In genomic region chr4:151226496-151226895, GRCm38 (mm10) we compare ENCODE assay signal across 22 mouse cellular contexts.
A peak's percentile ranks its signal among the peaks of the same experiment; 100 is the strongest.
DNase-seq lines count a peak whose midpoint lies in the region; ATAC-seq lines count a peak whose summit lies in the region.
"Had no signal": no experiment of that assay in that cellular context is flagged by ENCODE, and none has a peak within 500 bp of the region (broad histone marks: within the 10 kb centered on the region; RNA-seq: fewer than 3 reads in every experiment).

No protein-coding gene starts in this region.

- H3K27ac ChIP-seq in hindbrain, embryonic 10.5 days, result no peak overlapping the region; the same call in 1 of the 2 replicates
- no peak overlapping the region for H3K27ac ChIP-seq in hindbrain, embryonic 11.5 days (ENCODE audit: low read depth, low read length)
- no peak overlapping the region for H3K27ac ChIP-seq in midbrain, embryonic 11.5 days (ENCODE audit: low read depth, low read length)
- H3K27ac ChIP-seq in midbrain, embryonic 16.5 days (ENCODE audit: low read length), result no peak overlapping the region
- no peak overlapping the region for H3K27ac ChIP-seq in midbrain, embryonic 13.5 days
- H3K27ac ChIP-seq: layer of hippocampus, adult 2 months; limb, embryonic 12.5 days; liver, embryonic 12.5 days; stomach, postnatal 0 days had no signal

- 27% methylated on average over 9 of the region's 9 CpGs for WGBS in hindbrain, embryonic 10.5 days
- 15% methylated on average over 9 of the region's 9 CpGs for WGBS in hindbrain, embryonic 11.5 days
- 31% methylated on average over 9 of the region's 9 CpGs for WGBS in midbrain, embryonic 11.5 days
- WGBS in midbrain, embryonic 16.5 days, result 24% methylated on average over 9 of the region's 9 CpGs
- WGBS in midbrain, embryonic 13.5 days, result 31% methylated on average over 9 of the region's 9 CpGs

- ATAC-seq in hindbrain, embryonic 11.5 days (ENCODE audit: low FRiP score), result no peak
- ATAC-seq in midbrain, embryonic 11.5 days (ENCODE audit: low FRiP score), result peak; percentile 60; the same call in 1 of the 2 replicates
- ATAC-seq in midbrain, embryonic 16.5 days, result no peak
- peak; percentile 29 for ATAC-seq in midbrain, embryonic 13.5 days
- ATAC-seq: inflammation-experienced regulatory T-cells, adult 6 months; liver, embryonic 12.5 days had no signal

- no peak overlapping the region for H3K4me3 ChIP-seq in hindbrain, embryonic 10.5 days
- no peak overlapping the region for H3K4me3 ChIP-seq in hindbrain, embryonic 11.5 days (ENCODE audit: low read depth, low read length)
- H3K4me3 ChIP-seq in midbrain, embryonic 11.5 days (ENCODE audit: low read depth, low read length), result no peak overlapping the region
- H3K4me3 ChIP-seq in midbrain, embryonic 16.5 days (ENCODE audit: low read depth, low read length), result no peak overlapping the region
- H3K4me3 ChIP-seq in midbrain, embryonic 13.5 days (replicated peaks), result no peak overlapping the region
- H3K4me3 ChIP-seq: heart, embryonic 12.5 days; layer of hippocampus, adult 2 months; limb, embryonic 12.5 days; liver, embryonic 12.5 days had no signal

- no peak overlapping the region for H3K9ac ChIP-seq in hindbrain, embryonic 11.5 days (ENCODE audit: low read depth, low read length)
- no peak overlapping the region for H3K9ac ChIP-seq in midbrain, embryonic 11.5 days (ENCODE audit: low read length)
- no peak overlapping the region for H3K9ac ChIP-seq in midbrain, embryonic 16.5 days (ENCODE audit: low read depth, low read length)
- H3K9ac ChIP-seq in midbrain, embryonic 13.5 days (replicated peaks), result no peak overlapping the region
- H3K9ac ChIP-seq: heart, embryonic 12.5 days; limb, embryonic 12.5 days; liver, embryonic 12.5 days had no signal

- H3K4me2 ChIP-seq in hindbrain, embryonic 11.5 days (replicated peaks; ENCODE audit: low read depth, low read length), result no peak overlapping the region
- H3K4me2 ChIP-seq in midbrain, embryonic 11.5 days, result no peak overlapping the region
- no peak overlapping the region for H3K4me2 ChIP-seq in midbrain, embryonic 16.5 days (ENCODE audit: low read length)
- H3K4me2 ChIP-seq in midbrain, embryonic 13.5 days (replicated peaks), result no peak overlapping the region
- H3K4me2 ChIP-seq: heart, embryonic 12.5 days; limb, embryonic 12.5 days; liver, embryonic 12.5 days had no signal

- H3K27me3 ChIP-seq in hindbrain, embryonic 10.5 days (ENCODE audit: insufficient read depth, poor library complexity, severe bottlenecking), result peaks cover 10% of the 10 kb centered on the region
- H3K27me3 ChIP-seq in hindbrain, embryonic 11.5 days (ENCODE audit: control insufficient read depth, insufficient read depth, low read length), result no peaks in the 10 kb centered on the region; the same call in 1 of the 2 replicates
- no peaks in the 10 kb centered on the region for H3K27me3 ChIP-seq in midbrain, embryonic 11.5 days (ENCODE audit: control insufficient read depth, insufficient read depth, low read length)
- no peaks in the 10 kb centered on the region for H3K27me3 ChIP-seq in midbrain, embryonic 16.5 days (ENCODE audit: control insufficient read depth, insufficient read depth, low read depth, low read length)
- H3K27me3 ChIP-seq in midbrain, embryonic 13.5 days, result peaks cover 4% of the 10 kb centered on the region; the same call in 1 of the 2 replicates
- H3K27me3 ChIP-seq: liver, embryonic 12.5 days had no signal

- H3K4me1 ChIP-seq in hindbrain, embryonic 10.5 days (replicated peaks), result peaks cover 36% of the 10 kb centered on the region
- peaks cover 8% of the 10 kb centered on the region; the same call in 1 of the 2 replicates for H3K4me1 ChIP-seq in hindbrain, embryonic 11.5 days (replicated peaks; ENCODE audit: control insufficient read depth, insufficient read depth, low read length)
- peaks cover 6% of the 10 kb centered on the region for H3K4me1 ChIP-seq in midbrain, embryonic 11.5 days (ENCODE audit: control insufficient read depth, insufficient read depth, low read length)
- peaks cover 12% of the 10 kb centered on the region for H3K4me1 ChIP-seq in midbrain, embryonic 16.5 days (ENCODE audit: control insufficient read depth, insufficient read depth, low read length)
- peaks cover 35% of the 10 kb centered on the region for H3K4me1 ChIP-seq in midbrain, embryonic 13.5 days (replicated peaks)
- H3K4me1 ChIP-seq: liver, embryonic 12.5 days had no signal

- DNase-seq in hindbrain, embryonic 10.5 days (ENCODE audit: low spot score), result peak; percentile 36
- DNase-seq in hindbrain, embryonic 11.5 days (ENCODE audit: low spot score), result no peak
- DNase-seq in midbrain, embryonic 11.5 days (ENCODE audit: low spot score, missing footprints), result no peak
- DNase-seq in retina, postnatal 1 day, result peak; percentile 75
- DNase-seq in ovary, postnatal 10 days (ENCODE audit: low spot score), result no peak
- DNase-seq: cerebellum, adult 8-10 months; gastrocnemius, postnatal 10 days; heart, adult 11 months; heart, postnatal 14 days; kidney, adult 8-10 months; kidney, postnatal 14 days; lung, adult 2 months; lung, postnatal 36 days; right cerebral cortex, postnatal 4 days had no signal

- no peaks in the 10 kb centered on the region for H3K9me3 ChIP-seq in hindbrain, embryonic 10.5 days
- no peaks in the 10 kb centered on the region for H3K9me3 ChIP-seq in hindbrain, embryonic 11.5 days (ENCODE audit: control insufficient read depth, low read length)
- H3K9me3 ChIP-seq in midbrain, embryonic 11.5 days (ENCODE audit: control insufficient read depth, low read length), result no peaks in the 10 kb centered on the region
- H3K9me3 ChIP-seq in midbrain, embryonic 16.5 days (replicated peaks; ENCODE audit: control insufficient read depth, low read length, poor library complexity, severe bottlenecking), result no peaks in the 10 kb centered on the region
- H3K9me3 ChIP-seq in midbrain, embryonic 13.5 days, result no peaks in the 10 kb centered on the region
- H3K9me3 ChIP-seq: heart, embryonic 12.5 days; limb, embryonic 12.5 days; liver, embryonic 12.5 days had no signal

- H3K36me3 ChIP-seq in hindbrain, embryonic 10.5 days, result no peaks in the 10 kb centered on the region
- H3K36me3 ChIP-seq in hindbrain, embryonic 11.5 days (ENCODE audit: control insufficient read depth, insufficient read depth, low read length), result no peaks in the 10 kb centered on the region
- H3K36me3 ChIP-seq in midbrain, embryonic 11.5 days (ENCODE audit: control insufficient read depth, insufficient read depth, low read length), result no peaks in the 10 kb centered on the region
- no peaks in the 10 kb centered on the region for H3K36me3 ChIP-seq in midbrain, embryonic 16.5 days (ENCODE audit: control insufficient read depth, insufficient read depth, low read length)
- no peaks in the 10 kb centered on the region for H3K36me3 ChIP-seq in midbrain, embryonic 13.5 days
- H3K36me3 ChIP-seq: heart, embryonic 12.5 days; limb, embryonic 12.5 days; liver, embryonic 12.5 days had no signal

Comparison
In these comparisons a context has a peak if more than half of its experiments do, and no peak if none do; other contexts are left out.
1. DNase-seq: peak in hindbrain, embryonic 10.5 days (single experiment) and retina, postnatal 1 day (single experiment); none in hindbrain, embryonic 11.5 days (single experiment), midbrain, embryonic 11.5 days (single experiment) and ovary, postnatal 10 days (single experiment).
2. ATAC-seq: peak in midbrain, embryonic 11.5 days (single experiment) and midbrain, embryonic 13.5 days (single experiment); none in hindbrain, embryonic 11.5 days (single experiment) and midbrain, embryonic 16.5 days (single experiment).